8 mouse cellular contexts compared by ENCODE assay signal in the genomic region with DNA sequence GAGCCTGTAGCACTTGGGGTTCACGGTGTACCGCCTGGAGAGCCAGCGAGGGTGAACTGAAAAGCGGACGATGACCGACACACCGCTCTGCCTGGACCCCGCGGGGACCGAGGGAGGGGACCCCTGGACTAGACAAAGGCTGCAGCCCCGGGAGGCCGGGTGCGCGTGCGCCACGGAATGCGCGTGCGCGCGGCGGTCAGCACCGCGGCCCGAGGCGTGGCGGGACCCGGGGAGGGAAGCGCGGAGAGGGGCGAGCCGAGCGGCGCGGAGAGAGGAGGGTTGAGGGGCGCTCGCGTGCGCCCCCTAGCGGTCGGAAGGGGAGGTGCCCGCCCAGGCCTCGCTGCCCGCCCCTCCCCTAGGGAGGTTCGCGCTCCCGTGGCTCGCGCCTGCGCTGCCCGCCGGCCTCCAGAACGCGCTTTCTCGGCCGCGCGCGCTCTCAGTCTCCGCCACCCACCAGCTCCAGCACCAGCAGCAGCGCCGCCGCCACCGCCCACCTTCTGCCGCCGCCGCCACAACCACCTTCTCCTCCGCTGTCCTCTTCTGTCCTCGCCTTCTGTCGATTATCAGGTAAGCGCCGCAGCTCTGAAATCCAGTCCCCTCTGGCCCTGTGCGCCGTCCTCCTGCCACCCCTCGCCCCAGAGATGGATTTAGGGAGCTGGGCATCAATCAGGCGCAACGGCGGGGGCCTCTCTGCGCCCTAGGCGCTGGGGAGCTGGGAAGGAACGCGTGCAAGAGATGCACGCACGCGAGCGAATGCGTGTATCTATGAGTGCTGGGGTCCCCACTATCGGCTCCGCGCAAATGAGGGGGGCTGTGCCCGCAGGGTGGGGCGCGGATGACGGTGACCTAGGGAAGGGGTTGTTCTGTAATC. TPM values are rescaled to one million over a fixed set of nuclear protein-coding genes. Genes with fewer than 3 reads are reported as not detected.
DNase-seq lines count a peak whose midpoint lies in the region; ATAC-seq lines count a peak whose summit lies in the region.

A gene (plus strand): TSS at position 350 of the 871 bp plus-strand sequence.

- peak within 1 kb of the TSS; percentile 83 for H3K4me3 ChIP-seq in hindbrain, embryonic 14.5 days (replicated peaks; ENCODE audit: low read length)

- H3K4me1 ChIP-seq in hindbrain, embryonic 14.5 days (replicated peaks; ENCODE audit: control insufficient read depth, insufficient read depth, low read length): peaks cover 27% of the 10 kb centered on the region

- peak within 1 kb of the TSS; percentile 98 for H3K27ac ChIP-seq in hindbrain, embryonic 14.5 days

- peak; percentile 79 for DNase-seq in NIH3T3 (ENCODE audit: low read depth)
- peak; percentile 96 to 97 for DNase-seq in cerebellum, postnatal 14 days
- peak; percentile 81 to 83 for DNase-seq in frontal cortex, postnatal 25 days (ENCODE audit: low spot score in 2 of 2)
- DNase-seq in hindbrain, embryonic 14.5 days (ENCODE audit: low spot score): peak; percentile 95
- peak; percentile 92 to 93 for DNase-seq in layer of hippocampus, postnatal 36 days
- peak; percentile 86 for DNase-seq in lung, postnatal 25 days (ENCODE audit: low spot score)
- peak; percentile 95 for DNase-seq in retina, postnatal 1 day
- peak; percentile 76 to 79 for DNase-seq in urinary bladder, adult 18-20 months (ENCODE audit: low spot score in 2 of 2)

- peak within 1 kb of the TSS; percentile 83 for H3K4me2 ChIP-seq in hindbrain, embryonic 14.5 days (replicated peaks)

- peaks cover 4% of the 10 kb centered on the region; the same call in 1 of the 2 replicates for H3K27me3 ChIP-seq in hindbrain, embryonic 14.5 days (ENCODE audit: control insufficient read depth, insufficient read depth, low read length)

- peak within 1 kb of the TSS; percentile 98 for H3K9ac ChIP-seq in hindbrain, embryonic 14.5 days

- under 1% methylated on average over 67 of the region's 94 CpGs for WGBS in hindbrain, embryonic 14.5 days

- H3K36me3 ChIP-seq in hindbrain, embryonic 14.5 days (replicated peaks; ENCODE audit: control insufficient read depth, insufficient read depth): no peaks in the 10 kb centered on the region

- ATAC-seq in hindbrain, embryonic 14.5 days (ENCODE audit: low FRiP score): peak; percentile 75

- no peaks in the 10 kb centered on the region for H3K9me3 ChIP-seq in hindbrain, embryonic 14.5 days (ENCODE audit: control insufficient read depth, low read length)

RNA-seq across cellular contexts. Expression of the gene that starts here (rescaled TPM):
- polyA plus RNA-seq in hindbrain, embryonic 14.5 days (2014; fragmentation: Nextera tagmentation; extraction: Ambion mirVana): 939 and 1,013 TPM in 2 replicates
- 100 to 1,000 TPM; 310 to 316 TPM for total RNA-seq in layer of hippocampus, postnatal 36 days (2021)

Comparison
In these comparisons a context has a peak if more than half of its experiments do, and no peak if none do; other contexts are left out.
1. Peak in every context shown above with its lines: DNase-seq, ATAC-seq, H3K4me3 ChIP-seq and H3K27ac ChIP-seq.